Mouse (Mus musculus) T-helper 2 cell (primary cell): ENCODE data around the gene Auts2.

Source experiments
- in situ Hi-C: fragments of 300-600 bp; cut with MboI, MseI; formaldehyde crosslinking; loops from one replicate; pipeline ENCODE4 v1.15.1; 2025; ENCODE audit warnings: high pct_unique_total_duplicates

Gene Auts2

DNA sequence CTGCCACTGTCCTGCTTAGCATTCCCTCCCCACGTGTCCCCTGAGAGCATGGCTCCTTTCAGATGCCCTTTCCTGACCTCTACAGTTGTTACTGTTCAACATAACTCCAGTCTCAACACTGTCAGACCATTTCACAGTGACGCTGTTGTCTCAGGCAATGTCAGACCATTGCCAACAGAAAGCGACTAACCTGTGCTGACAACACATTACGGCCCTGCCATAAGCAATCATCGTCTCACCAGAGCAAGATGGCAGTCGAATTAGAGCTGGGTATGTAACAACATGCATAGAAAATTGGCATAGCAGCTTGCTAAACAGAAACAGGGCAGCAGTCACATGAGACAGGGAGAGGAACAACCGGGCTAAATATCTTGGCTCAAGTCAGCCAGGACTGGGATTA lies 614.4 kb downstream of the Auts2 start:
- in situ Hi-C loops = no loop called here

DNA sequence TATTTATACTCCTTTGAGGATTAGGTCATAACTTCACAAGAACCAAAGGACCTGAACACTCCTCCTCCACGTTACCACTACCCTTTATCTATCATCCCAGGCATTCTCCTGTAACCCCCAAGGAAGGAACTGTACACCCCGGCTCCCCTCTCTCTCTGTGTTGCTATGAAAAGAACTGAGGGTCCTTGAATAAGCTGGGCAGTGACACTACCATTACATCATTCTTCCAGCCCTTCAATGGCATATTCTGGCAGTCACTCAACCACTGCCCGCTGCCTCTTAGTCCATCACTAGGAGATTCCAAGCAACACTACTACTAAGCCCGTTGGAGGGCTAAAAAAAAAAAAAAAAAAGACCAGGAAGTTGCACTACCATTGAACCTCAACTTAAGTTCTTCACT lies 620.4 kb downstream of the Auts2 start:
- in situ Hi-C loops = no loop called here

DNA sequence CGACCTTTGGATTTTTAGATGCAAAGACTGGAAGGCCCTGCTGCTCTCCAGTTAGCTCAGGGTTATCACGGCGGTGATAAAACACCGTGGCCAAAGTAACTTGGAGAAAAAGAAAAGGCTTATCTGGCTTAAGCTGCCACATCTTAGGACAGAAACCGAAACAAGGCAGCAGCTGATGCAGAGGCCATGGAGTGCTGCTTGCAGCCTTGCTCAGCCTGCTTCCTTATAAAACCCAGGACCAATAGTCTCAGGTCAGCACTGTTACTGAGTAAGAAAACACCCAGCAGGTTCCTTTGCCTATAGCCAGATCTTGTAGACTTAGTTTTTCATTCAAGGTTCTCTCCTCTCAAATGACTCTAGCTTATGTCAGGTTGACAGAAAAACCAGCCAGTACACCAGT lies 621.0 kb downstream of the Auts2 start:
- in situ Hi-C loops = no loop called here

DNA sequence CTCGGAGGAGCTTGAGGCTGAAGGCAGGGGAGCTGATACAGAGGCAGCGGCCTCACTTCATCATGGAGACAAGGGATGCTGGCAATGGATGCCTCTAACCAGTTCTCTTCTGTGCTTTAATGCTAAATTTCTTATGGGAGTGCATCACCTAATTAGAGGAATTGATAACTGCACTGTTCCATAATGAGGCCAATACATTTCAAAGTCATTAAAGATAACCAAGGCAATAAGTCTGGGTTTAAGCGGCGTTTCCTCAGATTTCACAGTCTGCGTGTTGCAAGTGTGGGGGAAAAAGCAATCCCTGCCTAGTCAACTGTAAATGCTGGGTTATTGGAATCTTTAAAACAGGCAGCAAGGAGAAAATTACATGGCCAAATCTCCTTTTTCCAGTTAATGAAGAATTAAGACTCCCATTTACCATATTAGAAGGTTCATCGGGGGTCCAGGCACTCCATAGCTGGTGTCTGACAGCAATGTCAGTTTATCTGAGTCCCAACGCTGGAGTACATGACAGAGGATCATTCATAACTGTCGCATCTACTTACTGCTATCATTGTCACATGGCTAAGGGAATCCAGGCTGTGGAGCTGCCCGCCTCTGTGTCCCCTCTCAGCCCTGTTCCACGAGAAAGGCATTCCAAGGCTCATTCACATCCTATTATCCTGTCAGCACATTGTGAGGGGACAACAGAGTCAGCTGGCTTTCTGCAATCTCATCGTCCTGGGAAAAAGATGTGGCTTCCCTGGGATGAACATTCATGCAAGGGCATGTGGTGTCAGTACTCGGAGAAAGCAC lies 623.0 kb downstream of the Auts2 start:
- in situ Hi-C loops = no loop called here

DNA sequence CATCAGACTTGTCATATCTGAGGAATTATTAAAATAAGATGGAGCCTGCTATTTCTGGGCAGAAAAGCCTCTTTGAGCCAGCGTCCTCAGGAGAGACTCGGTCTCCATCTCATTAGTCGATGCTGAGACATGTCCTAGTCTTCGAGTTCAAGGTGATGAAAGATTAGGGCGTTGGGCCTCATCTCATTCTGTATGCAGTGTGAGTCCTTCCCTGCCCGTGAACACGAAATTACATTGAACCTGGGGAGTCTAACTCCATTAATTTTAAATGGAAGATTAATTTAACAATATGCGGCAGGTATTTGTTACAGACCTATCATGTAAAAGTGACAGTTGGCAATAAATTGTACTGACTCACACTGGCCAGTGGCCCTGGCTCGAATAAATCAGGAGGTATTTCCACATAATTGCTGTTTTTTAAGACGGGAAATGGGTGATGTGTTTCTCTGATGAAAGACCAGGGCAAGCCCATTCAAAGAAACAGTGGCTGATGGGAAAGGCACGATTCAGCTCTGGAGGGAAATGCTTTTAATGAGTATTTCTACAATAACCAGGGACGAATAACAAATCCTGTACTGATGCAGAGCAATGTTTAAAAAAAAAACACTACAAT lies 626.2 kb downstream of the Auts2 start:
- in situ Hi-C loops = no loop called here

DNA sequence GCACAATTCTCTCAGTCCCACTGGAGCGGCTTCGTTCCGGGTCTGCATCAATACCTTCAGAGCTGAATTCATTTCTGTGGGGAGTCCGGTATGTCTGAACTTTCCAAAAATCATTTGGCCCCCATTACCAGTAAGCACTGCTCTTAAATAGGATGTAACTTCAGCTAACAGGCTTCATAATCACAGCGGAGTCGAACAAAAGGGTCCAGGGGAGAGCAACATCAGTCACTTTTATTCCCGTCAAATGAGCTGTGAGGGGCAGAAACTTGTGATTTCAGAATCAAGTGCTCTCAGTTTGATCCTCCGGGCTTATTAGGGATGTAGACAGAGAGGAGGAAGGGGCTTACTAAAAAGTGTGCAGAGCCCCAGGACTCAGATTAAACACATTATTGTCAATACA lies 629.6 kb downstream of the Auts2 start:
- in situ Hi-C loops = no loop called here

DNA sequence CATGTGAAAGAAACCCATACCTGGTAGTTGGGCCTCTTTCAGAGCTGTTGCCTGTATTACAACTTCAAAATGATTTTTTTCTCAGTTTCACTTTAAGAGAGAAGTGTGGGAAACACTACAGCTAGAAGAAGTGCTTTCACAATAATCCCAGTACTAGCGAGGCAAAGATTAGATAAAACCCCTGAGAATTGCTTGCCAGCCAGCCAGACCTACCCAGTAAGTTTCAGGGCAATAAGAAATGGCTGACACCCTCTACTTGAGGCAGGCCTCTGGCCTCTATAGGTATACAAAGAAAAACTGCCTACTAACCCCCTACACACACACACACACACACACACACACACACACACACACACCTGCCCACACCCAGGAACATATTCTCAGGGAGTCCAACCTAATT lies 630.2 kb downstream of the Auts2 start:
- in situ Hi-C loops = no loop called here

DNA sequence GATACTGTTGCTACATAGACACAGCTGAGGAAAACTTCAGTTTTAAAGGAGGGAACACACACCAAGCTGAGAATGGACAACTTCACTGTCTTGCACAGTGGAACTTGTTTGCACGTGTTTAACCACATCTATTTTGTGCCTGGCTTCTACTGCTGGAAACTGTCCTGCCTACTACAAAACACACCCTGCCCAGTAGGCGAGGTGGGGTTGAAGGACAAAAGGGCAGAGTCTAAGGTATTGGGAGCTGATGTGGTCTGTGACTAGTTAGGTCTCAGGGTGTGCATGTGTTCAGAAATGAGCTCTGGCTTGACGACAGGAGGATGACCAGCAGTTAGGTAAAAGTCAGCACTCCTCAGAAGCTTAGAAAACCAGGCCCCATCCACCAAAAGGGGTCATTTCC lies 636.8 kb downstream of the Auts2 start:
- in situ Hi-C loops = loop anchor here (5.0 kb wide), 1 partner anchor 56 kb away; no protein-coding TSS in a partner anchor

DNA sequence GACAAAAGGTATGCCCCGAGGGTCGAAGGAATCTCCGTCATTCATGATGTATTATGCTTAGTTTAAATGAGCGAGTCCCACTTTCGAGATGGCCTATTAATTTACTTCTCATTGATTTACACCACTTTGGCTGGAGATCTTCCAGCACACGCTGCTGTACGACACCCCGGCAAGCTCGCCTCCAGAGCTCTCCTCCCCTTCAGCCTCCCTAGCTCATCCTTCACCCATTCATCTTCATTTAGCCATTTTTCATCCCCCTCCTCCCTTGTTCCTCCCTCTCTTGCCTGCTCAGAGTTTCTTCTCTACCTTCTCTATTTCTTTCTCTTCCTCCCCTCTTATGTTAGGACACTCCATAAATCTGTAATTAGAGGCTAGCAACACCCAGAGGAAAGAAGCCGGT lies 638.7 kb downstream of the Auts2 start:
- in situ Hi-C loops = no loop called here

DNA sequence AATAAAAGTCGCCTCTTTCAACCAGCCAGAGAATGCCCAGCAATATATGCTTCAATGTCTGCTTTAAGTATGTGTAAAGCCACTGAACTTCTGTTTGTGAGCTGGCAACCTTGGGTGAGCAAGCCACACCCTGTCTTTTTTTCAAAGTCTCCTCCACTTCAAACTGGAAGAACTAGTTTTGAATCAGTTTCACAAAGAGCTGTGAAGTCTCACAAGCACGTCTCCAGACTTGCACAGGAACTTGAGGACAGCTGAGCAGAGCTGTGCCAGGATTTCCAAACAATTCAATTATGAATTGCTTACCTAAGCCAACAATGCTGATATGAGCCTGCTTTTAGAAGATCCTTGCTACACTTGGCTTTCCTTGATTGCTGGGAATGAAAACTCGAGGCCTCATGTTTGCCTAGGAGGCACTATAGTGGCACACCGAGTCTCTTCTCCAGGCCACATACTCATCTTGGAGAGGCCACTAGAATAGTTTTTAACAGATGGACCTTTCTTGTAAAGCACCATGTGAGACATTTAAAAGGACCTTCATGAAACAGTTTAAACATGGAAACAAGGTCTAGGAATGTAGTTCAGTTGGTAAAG lies 645.0 kb downstream of the Auts2 start:
- in situ Hi-C loops = no loop called here

DNA sequence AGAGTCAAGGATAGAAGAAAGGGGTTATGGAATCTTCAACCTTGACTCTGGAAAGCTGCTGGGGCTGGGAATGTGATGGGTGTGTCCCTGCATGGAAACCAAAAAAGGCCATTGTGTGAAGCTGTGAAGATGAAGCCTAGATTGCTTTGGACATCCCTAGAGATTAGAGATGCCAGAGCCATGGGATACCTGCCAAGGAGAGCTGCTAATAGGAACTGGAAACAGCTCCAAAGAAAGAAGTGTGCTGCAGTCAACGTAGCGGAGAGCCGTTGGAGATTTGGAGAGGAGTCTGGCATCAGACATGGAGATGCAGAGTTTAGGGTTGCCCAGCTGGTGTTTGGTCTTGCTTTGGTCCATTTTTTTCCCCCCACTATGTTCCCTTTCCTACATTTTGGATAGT lies 656.5 kb downstream of the Auts2 start:
- in situ Hi-C loops = no loop called here

DNA sequence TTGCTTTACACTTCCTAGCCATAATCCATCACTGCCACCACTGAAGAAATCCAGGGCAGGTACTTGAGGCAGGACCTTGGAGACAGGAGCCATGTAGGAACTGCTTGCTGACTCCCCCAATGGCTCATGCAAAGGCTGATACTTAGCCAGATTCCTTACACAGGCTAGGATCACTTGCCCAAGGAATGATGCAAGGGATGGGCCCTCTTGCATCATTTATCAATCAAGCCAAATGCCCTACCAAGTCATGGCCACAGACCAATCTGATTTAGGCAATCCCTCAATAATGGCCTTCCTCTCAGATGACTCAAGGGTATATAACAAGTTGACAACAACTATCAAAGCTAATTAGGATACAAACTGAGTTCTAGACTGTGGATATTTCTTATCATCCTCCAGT lies 666.6 kb downstream of the Auts2 start:
- in situ Hi-C loops = no loop called here

DNA sequence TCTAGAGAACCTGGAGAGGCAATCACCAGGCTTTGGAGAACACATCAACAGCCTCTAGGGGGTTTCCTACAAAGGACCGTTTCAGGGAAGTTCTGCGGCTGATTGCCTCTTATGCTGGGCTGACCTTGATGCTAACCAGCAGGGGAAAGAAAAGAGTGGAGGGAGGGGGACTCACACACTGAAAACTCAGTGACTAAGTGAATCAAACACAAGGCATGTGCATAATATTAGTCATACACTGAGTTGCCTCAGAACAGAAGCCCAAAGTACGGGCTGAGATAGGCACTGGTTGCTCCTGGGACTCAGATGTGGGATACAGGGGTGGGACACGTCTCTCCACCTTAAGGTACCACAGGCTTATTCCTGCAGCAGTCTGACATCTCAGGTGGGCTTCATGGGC lies 667.2 kb downstream of the Auts2 start:
- in situ Hi-C loops = no loop called here

DNA sequence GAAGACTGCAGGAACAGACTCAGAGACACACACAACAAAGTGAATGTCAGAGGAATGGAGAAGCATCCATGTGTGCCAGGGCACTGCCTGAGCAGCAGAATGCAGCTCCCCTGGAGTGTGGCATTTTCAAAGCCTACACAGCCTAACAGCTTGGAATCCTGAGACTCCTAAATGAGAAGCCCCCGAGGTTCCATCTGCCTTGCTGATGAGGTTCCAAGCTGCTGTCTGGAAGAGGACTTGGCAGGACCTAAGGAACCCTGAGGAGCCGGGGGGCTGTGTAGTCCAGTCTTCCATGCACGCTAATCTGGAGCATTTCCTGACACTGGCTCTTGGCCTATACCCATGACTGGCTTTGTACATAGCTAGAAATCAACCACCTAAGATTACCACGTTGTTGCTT lies 670.0 kb downstream of the Auts2 start:
- in situ Hi-C loops = no loop called here

DNA sequence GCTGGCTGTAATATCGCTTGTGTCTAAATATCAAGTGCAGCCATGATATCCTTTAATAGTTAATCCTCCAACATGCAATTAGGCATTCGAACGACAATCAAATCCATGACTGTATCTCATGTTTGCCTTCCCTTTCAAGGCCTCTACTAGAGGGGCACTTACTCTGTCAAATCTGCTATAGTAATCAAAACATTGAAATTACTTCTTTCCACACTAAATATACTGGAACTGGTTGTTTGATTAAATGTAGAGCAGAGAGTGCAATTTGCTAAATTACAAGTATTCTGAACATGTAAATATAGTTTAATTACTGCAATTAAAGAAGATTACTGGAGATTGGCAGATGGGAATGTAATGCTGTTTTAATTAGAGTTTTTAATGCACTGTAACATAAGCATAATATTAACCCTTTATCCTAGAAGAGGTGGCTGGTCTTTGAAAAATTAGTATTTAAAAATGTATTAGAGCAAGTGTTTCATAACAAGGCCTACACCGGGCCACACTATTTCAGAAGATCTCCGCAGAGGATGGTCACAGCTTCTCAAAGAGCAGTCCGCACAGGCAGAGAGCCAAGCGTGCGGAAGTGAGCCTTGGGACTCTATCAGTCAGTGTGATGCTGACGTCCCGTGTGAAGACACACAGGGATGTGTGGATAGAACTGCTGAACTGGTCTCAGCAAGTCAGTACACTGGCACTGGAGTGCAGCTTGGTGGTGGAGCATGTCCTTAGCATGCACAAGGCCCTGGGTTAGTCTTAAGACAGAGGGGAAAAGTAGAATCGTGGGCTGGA lies 673.2 kb downstream of the Auts2 start:
- in situ Hi-C loops = no loop called here

DNA sequence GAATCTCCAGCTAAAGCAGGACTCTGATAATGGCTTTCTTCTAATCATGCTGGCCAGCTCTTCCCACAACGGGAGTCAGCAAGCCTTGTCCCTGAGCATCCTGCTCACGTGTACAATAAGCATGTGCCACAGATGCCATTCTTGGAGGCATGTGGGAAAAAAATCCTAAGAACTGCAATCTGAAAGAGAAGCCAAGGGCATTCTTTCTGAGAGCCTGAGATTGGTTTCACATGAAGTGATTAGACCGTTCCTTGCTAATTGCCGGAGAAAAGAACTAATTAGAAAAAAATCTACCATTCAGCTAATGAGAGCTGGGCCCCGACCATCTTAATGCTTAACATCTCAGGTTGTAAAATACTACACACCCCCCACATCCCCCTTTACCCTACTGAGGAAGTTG lies 677.9 kb downstream of the Auts2 start:
- in situ Hi-C loops = no loop called here

DNA sequence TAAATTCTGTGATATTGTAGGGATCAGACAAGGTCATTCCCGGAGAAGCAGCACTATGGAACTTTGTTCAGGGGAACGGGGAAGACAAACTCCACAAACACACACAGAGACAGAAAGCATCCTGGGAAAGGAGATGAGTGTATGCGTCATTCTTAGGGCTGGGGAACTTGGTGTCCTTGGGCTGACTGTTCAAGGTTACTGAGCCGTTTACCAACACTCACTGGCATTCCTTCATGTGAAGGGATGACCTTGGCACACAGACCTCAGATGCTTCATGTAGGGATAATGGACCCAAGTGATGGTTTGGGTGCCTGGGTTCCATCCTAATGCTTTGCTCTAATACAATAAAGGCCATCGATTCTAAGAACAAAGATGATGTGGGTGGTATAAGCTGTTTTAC lies 685.2 kb downstream of the Auts2 start:
- in situ Hi-C loops = no loop called here

DNA sequence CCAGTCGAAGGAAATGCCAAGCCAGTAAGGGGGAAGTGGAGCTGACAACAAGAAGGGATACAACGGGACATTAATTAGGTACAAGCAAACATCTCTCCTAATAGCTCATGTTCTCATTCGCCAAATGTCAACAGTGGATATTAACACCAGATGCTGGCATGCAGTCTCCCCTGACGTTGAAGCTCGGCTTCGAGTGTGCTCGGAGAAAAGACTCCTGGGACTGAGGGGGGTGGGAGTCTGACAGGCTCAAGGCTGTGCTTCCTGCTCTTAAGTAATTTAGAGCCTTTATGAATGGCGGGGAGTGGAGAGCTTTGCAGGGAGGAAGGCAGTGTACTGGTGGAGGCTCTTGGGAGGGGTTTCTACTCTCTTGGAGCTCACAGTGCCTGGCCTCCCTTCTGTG lies 687.8 kb downstream of the Auts2 start:
- in situ Hi-C loops = no loop called here

DNA sequence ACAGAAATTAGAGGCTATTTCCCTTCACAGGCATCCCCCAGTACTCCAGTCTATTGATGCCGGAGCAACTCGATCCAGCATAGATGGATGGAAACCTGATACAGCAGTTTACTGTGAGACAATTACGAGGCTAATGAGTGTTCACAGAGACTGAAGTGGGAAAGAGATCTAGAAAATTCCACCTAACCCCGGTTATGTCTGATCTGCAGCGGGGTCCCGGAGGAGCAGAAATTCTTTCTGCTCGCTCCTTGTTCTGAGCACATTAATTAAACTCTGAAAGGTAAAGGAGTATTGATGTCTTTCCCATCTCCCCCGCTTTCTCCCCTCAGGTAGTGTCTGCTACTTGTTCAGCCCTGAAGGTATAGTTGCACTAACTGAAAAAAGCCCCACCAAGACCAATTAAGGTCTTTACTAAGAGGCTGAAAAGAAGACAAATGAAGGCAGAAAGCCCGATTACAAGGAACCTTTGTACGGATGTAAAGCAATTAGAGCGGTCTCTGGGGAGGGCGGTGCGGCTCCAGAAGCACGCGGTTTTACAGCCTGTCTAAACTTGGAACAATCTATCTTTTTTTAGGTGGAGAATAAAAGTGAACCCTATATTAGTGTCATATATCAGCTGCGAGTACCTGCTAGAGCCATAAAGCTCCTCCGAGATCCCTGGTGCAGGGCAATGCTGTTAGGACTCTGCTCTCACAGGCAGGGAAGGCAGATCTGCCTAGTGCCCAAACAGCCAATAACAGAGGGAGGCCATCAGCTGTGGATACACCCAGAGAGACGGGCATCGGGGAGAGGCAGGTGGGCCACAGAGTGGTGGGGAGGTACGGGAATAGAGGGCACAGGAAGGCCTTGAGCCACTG lies 691.3 kb downstream of the Auts2 start:
- in situ Hi-C loops = no loop called here

DNA sequence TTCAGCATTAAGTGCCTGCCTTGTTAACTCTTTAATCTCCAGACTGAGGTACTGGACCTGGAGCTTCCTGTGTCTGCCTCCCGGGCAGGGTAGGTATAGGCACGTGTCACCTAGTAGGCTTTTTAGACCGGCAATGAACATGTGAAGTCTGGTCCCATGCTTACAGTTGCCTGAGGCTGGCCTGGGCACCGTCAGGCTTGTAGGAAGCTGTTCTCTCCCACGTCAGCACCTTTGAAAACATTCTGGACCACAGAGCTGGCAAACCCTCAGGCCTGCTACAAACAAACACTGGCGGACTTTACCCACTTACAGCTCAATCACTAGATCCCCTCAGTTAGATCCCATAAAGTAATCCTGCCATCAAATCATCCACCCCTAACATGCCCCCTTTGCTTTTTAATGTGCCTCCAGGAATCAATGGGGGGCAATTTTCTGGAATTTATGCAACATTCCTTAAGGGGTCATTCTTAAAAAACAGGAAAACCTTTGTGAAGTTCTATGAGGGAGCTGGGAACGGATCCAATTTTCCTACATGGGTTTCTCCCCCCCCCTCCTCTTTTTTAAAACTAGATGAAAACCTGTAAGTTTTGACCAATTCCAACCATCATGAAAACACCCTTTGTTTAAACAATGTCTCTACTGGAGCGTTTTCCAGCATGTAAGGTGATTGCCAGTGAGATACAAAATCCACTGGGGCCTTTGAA lies 692.4 kb downstream of the Auts2 start:
- in situ Hi-C loops = no loop called here

DNA sequence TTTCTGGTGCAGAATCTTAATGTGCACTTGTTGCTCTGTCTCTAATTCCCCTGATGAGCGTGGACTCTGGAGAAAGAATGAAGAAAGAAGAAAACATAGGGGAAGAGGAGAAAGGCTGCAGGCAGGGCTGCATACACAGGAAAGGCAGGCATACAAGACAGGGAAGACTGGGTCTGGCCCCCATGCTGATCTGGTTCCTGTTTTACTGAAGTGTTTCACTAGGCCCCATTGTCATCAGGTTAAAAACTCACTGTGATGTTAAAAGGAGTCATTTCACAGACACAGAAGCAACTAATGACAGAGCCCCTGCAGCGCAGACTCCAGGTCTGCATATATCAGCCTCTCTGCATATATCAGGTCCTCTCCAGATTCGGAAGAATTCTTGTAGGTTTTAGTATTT lies 693.5 kb downstream of the Auts2 start:
- in situ Hi-C loops = no loop called here
